In the genomic region with DNA sequence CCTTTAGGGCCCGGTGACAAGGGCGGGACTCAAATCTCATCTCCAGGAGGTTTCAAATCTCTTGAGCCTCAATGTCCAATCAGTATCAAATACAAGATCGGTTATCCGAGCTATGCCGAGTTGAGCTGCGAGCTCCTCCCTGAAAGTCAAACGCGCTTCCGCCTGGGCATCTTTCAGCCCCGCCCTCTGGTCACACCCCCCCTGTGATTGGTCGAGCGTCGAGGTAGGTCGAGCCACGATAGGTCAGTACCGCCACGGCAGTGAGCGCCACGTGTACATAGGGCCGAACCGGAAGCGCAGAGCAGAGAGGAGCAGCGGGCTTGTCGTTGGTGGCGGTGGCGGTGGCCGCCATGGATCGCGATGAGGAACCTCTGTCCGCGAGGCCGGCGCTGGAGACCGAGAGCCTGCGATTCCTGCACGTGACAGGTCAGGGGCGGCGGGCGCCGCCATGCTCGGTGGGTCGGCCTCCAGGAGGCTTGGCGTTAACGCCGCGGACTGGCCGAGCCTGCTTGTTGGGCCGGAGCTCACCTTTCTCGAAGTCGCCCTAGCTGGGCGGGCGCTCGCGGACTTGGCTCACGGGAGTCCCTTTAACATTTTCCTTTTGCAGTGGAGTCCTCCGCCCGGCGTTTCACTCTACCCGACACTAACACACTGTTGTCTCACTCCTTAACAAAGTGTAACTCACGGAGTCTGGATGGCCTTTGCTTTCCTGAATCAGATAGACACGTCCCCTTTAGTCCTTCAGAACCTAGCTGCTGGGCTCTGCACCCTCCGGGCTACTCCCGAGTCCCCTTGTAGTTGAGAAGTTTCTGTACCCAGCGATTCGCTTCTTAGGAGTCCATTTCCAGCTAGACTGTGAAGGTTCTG, we compare ENCODE assay signal across 8 mouse cellular contexts. TPM values are rescaled to one million over a fixed set of nuclear protein-coding genes. Genes with fewer than 3 reads are reported as not detected.
DNase-seq lines count a peak whose midpoint lies in the region; ATAC-seq and TF ChIP-seq lines count a peak whose summit lies in the region.

A gene (plus strand): TSS at position 286 of the 867 bp plus-strand sequence.

- H3K9ac ChIP-seq in embryonic facial prominence, embryonic 14.5 days (ENCODE audit: low read depth, low read length) = peak within 1 kb of the TSS; percentile 90
- peak within 1 kb of the TSS; percentile 86 for H3K9ac ChIP-seq in limb, embryonic 14.5 days (ENCODE audit: low read depth, low read length, severe bottlenecking)
- peak within 1 kb of the TSS; percentile 78 for H3K9ac ChIP-seq in midbrain, postnatal 0 days (replicated peaks; ENCODE audit: low read length, poor library complexity, severe bottlenecking)

- peak; percentile 98 for DNase-seq in 3T3-L1 (ENCODE audit: low read depth, low spot score)
- peak; percentile 84 to 95 for DNase-seq in adrenal gland, postnatal 4 days (ENCODE audit: low spot score in 2 of 2)
- DNase-seq in embryonic facial prominence, embryonic 14.5 days (ENCODE audit: low spot score) = peak; percentile 99
- peak; percentile 94 for DNase-seq in heart, adult 8-10 months (ENCODE audit: low spot score)
- peak; percentile 97 for DNase-seq in kidney, adult 9 months
- DNase-seq in limb, embryonic 14.5 days (ENCODE audit: low spot score) = peak; percentile 97
- peak; percentile 99 for DNase-seq in midbrain, postnatal 0 days (ENCODE audit: low spot score)
- peak; percentile 91 to 92 for DNase-seq in spleen, postnatal 14 days (ENCODE audit: low spot score in 2 of 2)

- peak within 1 kb of the TSS; percentile 78 for H3K27ac ChIP-seq in embryonic facial prominence, embryonic 14.5 days (replicated peaks; ENCODE audit: low read depth, low read length)
- peak within 1 kb of the TSS; percentile 81 for H3K27ac ChIP-seq in limb, embryonic 14.5 days (replicated peaks; ENCODE audit: low read depth, low read length)
- H3K27ac ChIP-seq in midbrain, postnatal 0 days (ENCODE audit: low read depth, low read length) = peak within 1 kb of the TSS; percentile 77

- peak; percentile 99 for ATAC-seq in embryonic facial prominence, embryonic 14.5 days (ENCODE audit: low read depth)
- ATAC-seq in limb, embryonic 14.5 days (ENCODE audit: low FRiP score, low read depth) = peak; percentile 99
- peak; percentile 100 for ATAC-seq in midbrain, postnatal 0 days (ENCODE audit: low FRiP score)

- under 1% methylated on average over 44 of the region's 65 CpGs for WGBS in embryonic facial prominence, embryonic 14.5 days
- under 1% methylated on average over 58 of the region's 65 CpGs for WGBS in limb, embryonic 14.5 days
- WGBS in midbrain, postnatal 0 days = under 1% methylated on average over 55 of the region's 65 CpGs

- no peaks in the 10 kb centered on the region for H3K9me3 ChIP-seq in embryonic facial prominence, embryonic 14.5 days (ENCODE audit: control insufficient read depth, low read length)
- no peaks in the 10 kb centered on the region for H3K9me3 ChIP-seq in limb, embryonic 14.5 days (ENCODE audit: control insufficient read depth, low read length)
- no peaks in the 10 kb centered on the region for H3K9me3 ChIP-seq in midbrain, postnatal 0 days (ENCODE audit: low read length)

- peak within 1 kb of the TSS; percentile 89 for H3K4me3 ChIP-seq in embryonic facial prominence, embryonic 14.5 days (ENCODE audit: low read depth, low read length)
- H3K4me3 ChIP-seq in limb, embryonic 14.5 days (replicated peaks; ENCODE audit: low read length) = peak within 1 kb of the TSS; percentile 84
- H3K4me3 ChIP-seq in midbrain, postnatal 0 days (ENCODE audit: low read depth, low read length) = peak within 1 kb of the TSS; percentile 82

- H3K36me3 ChIP-seq in embryonic facial prominence, embryonic 14.5 days (ENCODE audit: control insufficient read depth, insufficient read depth, low read length) = peaks cover 54% of the 10 kb centered on the region
- peaks cover 45% of the 10 kb centered on the region for H3K36me3 ChIP-seq in limb, embryonic 14.5 days (ENCODE audit: control insufficient read depth, insufficient read depth, low read length)
- peaks cover 32% of the 10 kb centered on the region for H3K36me3 ChIP-seq in midbrain, postnatal 0 days (ENCODE audit: insufficient read depth, low read length)

- H3K4me2 ChIP-seq in embryonic facial prominence, embryonic 14.5 days (ENCODE audit: low read depth, low read length) = peak within 1 kb of the TSS; percentile 63
- peak within 1 kb of the TSS; percentile 72 for H3K4me2 ChIP-seq in limb, embryonic 14.5 days (replicated peaks; ENCODE audit: low read depth, low read length, severe bottlenecking)
- H3K4me2 ChIP-seq in midbrain, postnatal 0 days (ENCODE audit: low read depth, low read length, poor library complexity, severe bottlenecking) = peak within 1 kb of the TSS; percentile 76

- H3K4me1 ChIP-seq in embryonic facial prominence, embryonic 14.5 days (ENCODE audit: control insufficient read depth, insufficient read depth, low read length) = peaks cover 11% of the 10 kb centered on the region
- H3K4me1 ChIP-seq in limb, embryonic 14.5 days (ENCODE audit: control insufficient read depth, insufficient read depth, low read length) = peaks cover 16% of the 10 kb centered on the region
- peaks cover 7% of the 10 kb centered on the region; the same call in 1 of the 2 replicates for H3K4me1 ChIP-seq in midbrain, postnatal 0 days (ENCODE audit: insufficient read depth, low read length)

- TF ChIP-seq CTCF in midbrain, postnatal 0 days (IDR thresholded peaks at IDR 0.05) = no peak

- H3K27me3 ChIP-seq in embryonic facial prominence, embryonic 14.5 days (replicated peaks; ENCODE audit: control insufficient read depth, insufficient read depth, low read length) = no peaks in the 10 kb centered on the region
- H3K27me3 ChIP-seq in limb, embryonic 14.5 days (ENCODE audit: control insufficient read depth, insufficient read depth, low read length) = no peaks in the 10 kb centered on the region
- no peaks in the 10 kb centered on the region for H3K27me3 ChIP-seq in midbrain, postnatal 0 days (ENCODE audit: insufficient read depth, low read length)

- TF ChIP-seq POLR2A in limb, embryonic 14.5 days (IDR thresholded peaks at IDR 0.05; ENCODE audit: borderline replicate concordance, extremely low read depth, insufficient read depth, insufficient read length) = peak; percentile 77; the same call in 1 of the 2 replicates

RNA-seq across cellular contexts. Expression of the gene that starts here (rescaled TPM):
- total RNA-seq in adrenal gland, postnatal 4 days (2021) = 10 to 100 TPM; 78.5 to 82.0 TPM
- 137 and 140 TPM in 2 replicates for polyA plus RNA-seq in embryonic facial prominence, embryonic 14.5 days (2014; fragmentation: Nextera tagmentation; extraction: Ambion mirVana)
- 10 to 100 TPM; 37.5 to 50.8 (median 38.9) TPM for total RNA-seq in heart, adult 8-10 months (2022)
- polyA plus RNA-seq in limb, embryonic 14.5 days (2012; rRNA removed) = 110 and 113 TPM in 2 replicates
- 120 and 139 TPM in 2 replicates for polyA plus RNA-seq in limb, embryonic 14.5 days (2014; fragmentation: Nextera tagmentation; extraction: Ambion mirVana)
- total RNA-seq in midbrain, postnatal 0 days (2014; rRNA removed) = 24.1 and 46.7 TPM in 2 replicates
- polyA plus RNA-seq in midbrain, postnatal 0 days (2015; fragmentation: Nextera tagmentation; extraction: Ambion mirVana) = 116 and 125 TPM in 2 replicates

Comparison
In these comparisons a context has a peak if more than half of its experiments do, and no peak if none do; other contexts are left out.
1. Peak in every context shown above with its lines: DNase-seq, ATAC-seq, H3K4me3 ChIP-seq and H3K27ac ChIP-seq.